Mouse (Mus musculus): ENCODE measurements around the gene Cluap1. TPM values are rescaled to one million over a fixed set of nuclear protein-coding genes. Genes with fewer than 3 reads are reported as not detected.

Cluap1 gene
- 6.9 and 12.5 TPM in 2 replicates for total RNA-seq (2023)

GRCm38 (mm10) chr16:3908537-3909111, at the start of gene Cluap1, which contains the start of gene 1700037C18Rik:
Cluap1 (plus strand) TSS chr16:3908801.
1700037C18Rik (minus strand) TSS chr16:3908689.

GRCm38 (mm10) chr16:3872216-3873047, 36.2 kb upstream of the Cluap1 start, which contains the start of gene Naa60:
Naa60 (plus strand) TSS chr16:3872375.

GRCm38 (mm10) chr16:3884201-3885064, 24.2 kb upstream of the Cluap1 start, which contains the start of the genes Zfp597 and Gm20695:
Zfp597 (minus strand) TSS chr16:3884561.
Gm20695 (plus strand) TSS chr16:3884648.

GRCm38 (mm10) chr16:3976251-3976671, 67.7 kb downstream of the Cluap1 start, which contains the start of gene Nlrc3:
Nlrc3 (minus strand) TSS chr16:3976632.

Other genes starting within 250 kb of the Cluap1 start
- gene Mefv, start 190.7 kb upstream of the Cluap1 start, total RNA-seq (2023), result 33.3 and 33.9 TPM in 2 replicates
- 55.0 and 87.0 TPM in 2 replicates for gene Zfp263, start 164.7 kb upstream of the Cluap1 start, total RNA-seq (2023)
- gene Olfr15, start 77.9 kb upstream of the Cluap1 start, total RNA-seq (2023), result not detected in 2 replicates
- gene Zfp174, start 61.5 kb upstream of the Cluap1 start, total RNA-seq (2023), result 0.13 and 0.34 TPM in 2 replicates
- gene Naa60, start 36.4 kb upstream of the Cluap1 start, total RNA-seq (2023), result 103 and 107 TPM in 2 replicates
- 27.9 and 30.8 TPM in 2 replicates for gene Zfp597, start 24.2 kb upstream of the Cluap1 start, total RNA-seq (2023)
- gene Gm20695, start 24.2 kb upstream of the Cluap1 start, total RNA-seq (2023), result 1.5 and 3.0 TPM in 2 replicates
- 3.0 and 5.0 TPM in 2 replicates for gene 1700037C18Rik, start 112 bp upstream of the Cluap1 start, total RNA-seq (2023)
- gene Nlrc3, start 67.8 kb downstream of the Cluap1 start, total RNA-seq (2023), result 0.50 and 1.6 TPM in 2 replicates
- 17.9 and 19.6 TPM in 2 replicates for gene Slx4, start 95.0 kb downstream of the Cluap1 start, total RNA-seq (2023)
- not detected in 2 replicates for gene Dnase1, start 128.1 kb downstream of the Cluap1 start, total RNA-seq (2023)
- gene Trap1, start 169.0 kb downstream of the Cluap1 start, total RNA-seq (2023), result 16.7 and 23.8 TPM in 2 replicates

Measured in neutrophil, adult 65 days (primary cell).